Mouse (Mus musculus): ENCODE measurements at regions not wholly inside any gene's neighbourhood (a gene's known extent, or its start where the extent isn't known, plus 50 kb on each side); places are given as distances from the start of the nearest gene placed in this dataset.

DNA sequence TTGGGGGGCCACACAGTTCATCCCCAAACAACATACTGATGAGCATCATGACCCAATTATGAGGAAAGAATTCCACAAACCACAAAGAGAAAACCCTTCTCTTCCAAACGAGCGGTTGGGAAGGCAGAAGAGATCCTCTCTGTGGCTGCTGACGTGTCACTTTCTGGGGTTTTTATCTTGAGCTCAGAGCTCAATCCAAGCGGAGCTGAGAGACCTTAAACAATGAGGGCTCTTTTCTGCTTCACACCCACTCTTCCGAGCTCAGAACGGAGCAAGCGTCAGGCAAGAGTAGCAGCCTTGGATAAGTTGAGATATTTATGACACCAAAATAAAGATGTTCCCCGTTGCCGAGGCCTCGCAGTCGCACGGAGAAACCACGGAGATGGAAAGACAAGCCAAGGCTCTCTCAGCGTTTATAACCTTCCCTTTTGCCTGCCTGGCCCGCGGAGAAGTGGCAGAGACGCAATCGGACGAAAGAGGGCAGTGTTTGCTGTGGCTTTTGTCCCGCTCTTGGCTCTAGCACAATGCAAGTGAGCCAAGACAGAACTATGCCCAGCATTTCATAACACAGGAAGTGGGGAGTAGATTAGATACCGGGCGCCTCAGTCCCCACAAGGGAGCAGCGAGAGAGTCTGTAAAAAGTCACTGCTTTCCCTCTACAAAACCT, 100.7 kb downstream of the Chic2 start:
- Histone ChIP-seq H3K4me1 (ENCODE audit: insufficient read depth) (0 out of 2 replicates have a peak, but pooled peaks cover 4% of the 10 kb centered on the region), H3K9me3 (ENCODE audit: low read depth, low read length) (no peaks in the 10 kb centered on the region), H3K4me3 (ENCODE audit: low read depth, low read length) (peak overlapping the region; percentile 18), H3K9ac (peak overlapping the region; percentile 41; the same call in 1 of the 2 replicates), H3K27ac (ENCODE audit: low read depth) (peak overlapping the region; percentile 48; the same call in 1 of the 2 replicates), H3K27me3 (ENCODE audit: insufficient read depth, low read length) (no peaks in the 10 kb centered on the region), H3K4me2 (peak overlapping the region; percentile 54), H3K36me3 (ENCODE audit: insufficient read depth) (no peaks in the 10 kb centered on the region)
- peak; percentile 97 for DNase-seq
- TF ChIP-seq CTCF (IDR thresholded peaks at IDR 0.05; ENCODE audit: low read depth), result peak; percentile 94
- ATAC-seq (ENCODE audit: insufficient read depth), result peak; percentile 96
- WGBS, result 1% methylated on average over 23 of the region's 23 CpGs

DNA sequence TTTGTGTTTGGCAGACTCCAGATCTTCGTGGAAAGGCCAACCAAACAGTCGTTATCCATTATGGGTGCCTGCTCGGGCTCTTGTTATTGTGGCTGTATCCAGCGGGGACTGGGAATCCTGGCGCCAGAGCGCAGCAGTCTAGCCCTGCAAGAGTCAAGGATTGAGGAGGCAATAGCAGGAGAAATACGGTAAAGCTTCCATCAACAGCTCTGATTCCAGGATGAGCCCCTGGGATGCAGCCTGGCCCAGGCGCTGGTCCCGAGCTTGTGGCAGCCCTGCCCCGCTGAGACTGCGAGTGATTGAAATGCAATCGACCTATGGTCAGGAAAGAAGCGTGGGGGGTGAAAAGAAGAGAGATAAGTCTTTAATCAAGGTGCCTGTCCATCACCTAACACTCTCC, 103.1 kb downstream of the Chic2 start:
- ATAC-seq (ENCODE audit: insufficient read depth) (peak; percentile 18; the same call in 1 of the 2 replicates), DNase-seq (peak; percentile 79)
- no peak for TF ChIP-seq CTCF (IDR thresholded peaks at IDR 0.05; ENCODE audit: low read depth)
- Histone ChIP-seq H3K9me3 (ENCODE audit: low read depth, low read length) (no peaks in the 10 kb centered on the region), H3K9ac (no peak overlapping the region), H3K4me3 (ENCODE audit: low read depth, low read length) (no peak overlapping the region), H3K36me3 (ENCODE audit: insufficient read depth) (no peaks in the 10 kb centered on the region), H3K4me1 (ENCODE audit: insufficient read depth) (0 out of 2 replicates have a peak, but pooled peaks cover 4% of the 10 kb centered on the region), H3K27me3 (ENCODE audit: insufficient read depth, low read length) (no peaks in the 10 kb centered on the region), H3K27ac (ENCODE audit: low read depth) (no peak overlapping the region), H3K4me2 (no peak overlapping the region)
- under 1% methylated on average over 13 of the region's 13 CpGs for WGBS

DNA sequence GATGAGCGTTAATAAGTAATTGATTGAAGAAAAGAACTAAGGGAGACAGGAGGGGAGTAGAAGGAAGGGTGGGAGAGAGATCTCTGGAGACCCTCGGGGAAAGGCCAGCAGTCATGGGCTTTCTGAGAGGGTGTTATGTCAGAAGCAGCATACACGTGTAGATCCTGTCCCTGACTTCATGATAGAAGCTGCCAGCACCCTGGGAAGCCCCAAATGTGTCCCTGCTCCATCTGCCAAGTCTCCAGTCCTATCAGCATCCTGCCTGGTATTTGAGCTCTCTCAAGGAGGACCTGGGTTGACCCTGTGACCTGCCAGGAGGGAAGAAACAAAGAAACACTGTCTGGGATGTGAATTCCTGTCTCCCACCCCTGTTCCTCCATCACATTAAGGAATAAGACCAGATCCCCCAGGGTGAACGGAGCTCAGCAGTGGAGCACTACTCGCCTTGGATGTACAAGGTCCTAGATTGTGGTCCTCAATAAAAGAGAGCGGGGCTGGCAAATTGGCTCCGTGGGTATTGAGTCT, 107.1 kb downstream of the Chic2 start:
- no peaks in the 10 kb centered on the region for H3K9me3 ChIP-seq (ENCODE audit: low read depth, low read length)
- no peaks in the 10 kb centered on the region for H3K36me3 ChIP-seq (ENCODE audit: insufficient read depth)
- no peak for TF ChIP-seq CTCF (IDR thresholded peaks at IDR 0.05; ENCODE audit: low read depth)
- 49% methylated on average over 7 of the region's 7 CpGs for WGBS
- no peaks in the 10 kb centered on the region for H3K27me3 ChIP-seq (ENCODE audit: insufficient read depth, low read length)
- no peak overlapping the region for H3K4me3 ChIP-seq (ENCODE audit: low read depth, low read length)
- no peak overlapping the region for H3K4me2 ChIP-seq
- no peak for DNase-seq
- no peak overlapping the region for H3K9ac ChIP-seq
- ATAC-seq (ENCODE audit: insufficient read depth), result no peak
- H3K27ac ChIP-seq (ENCODE audit: low read depth), result no peak overlapping the region
- H3K4me1 ChIP-seq (ENCODE audit: insufficient read depth), result no peaks in the 10 kb centered on the region

DNA sequence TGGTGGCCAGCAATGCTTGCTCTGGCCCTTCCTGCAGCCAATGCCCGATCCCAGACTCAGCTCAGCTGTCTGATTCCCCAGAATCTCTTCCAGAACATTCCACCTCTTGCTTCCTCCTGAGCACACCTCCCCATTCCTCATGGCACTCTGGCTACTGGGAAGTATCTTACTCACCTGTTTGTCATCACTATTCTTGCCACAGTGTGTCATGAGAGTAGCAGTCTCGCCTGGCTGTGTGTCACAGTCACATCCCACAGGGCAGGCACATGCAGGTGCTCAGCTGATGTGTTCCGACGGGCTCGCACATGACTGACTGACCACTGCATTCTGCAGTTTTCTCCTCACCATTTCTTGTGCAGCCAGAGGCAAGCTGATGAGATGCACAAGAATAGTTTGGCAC, 108.5 kb downstream of the Chic2 start:
- Histone ChIP-seq H3K4me1 (ENCODE audit: insufficient read depth) (0 out of 2 replicates have a peak, but pooled peaks cover 6% of the 10 kb centered on the region), H3K9ac (no peak overlapping the region), H3K27me3 (ENCODE audit: insufficient read depth, low read length) (no peaks in the 10 kb centered on the region), H3K9me3 (ENCODE audit: low read depth, low read length) (no peaks in the 10 kb centered on the region), H3K4me2 (no peak overlapping the region), H3K36me3 (ENCODE audit: insufficient read depth) (no peaks in the 10 kb centered on the region), H3K4me3 (ENCODE audit: low read depth, low read length) (no peak overlapping the region), H3K27ac (ENCODE audit: low read depth) (no peak overlapping the region)
- ATAC-seq (ENCODE audit: insufficient read depth) (no peak; the same call in 1 of the 2 replicates), DNase-seq (no peak)
- WGBS, result 71% methylated on average over 5 of the region's 5 CpGs
- TF ChIP-seq CTCF (IDR thresholded peaks at IDR 0.05; ENCODE audit: low read depth), result no peak

DNA sequence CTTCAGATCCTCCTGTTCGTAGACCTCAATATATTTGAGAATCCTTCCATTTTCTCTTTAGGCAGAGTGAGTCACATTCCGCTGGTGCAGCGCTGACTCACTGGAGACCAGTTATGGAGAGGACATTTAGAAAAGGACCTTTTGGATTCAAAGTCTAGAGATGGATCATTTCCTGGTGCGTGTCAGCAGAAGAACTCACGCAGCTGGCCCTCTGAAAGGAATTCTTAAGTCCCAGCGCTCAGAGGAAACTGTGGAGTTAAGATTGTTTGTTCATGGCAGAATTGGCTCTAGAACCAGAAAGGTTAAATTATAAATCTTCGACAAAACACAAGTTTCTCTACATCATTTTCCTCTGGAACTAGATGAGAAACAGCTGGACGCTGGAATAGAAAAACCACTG, 108.9 kb downstream of the Chic2 start:
- no peaks in the 10 kb centered on the region for H3K9me3 ChIP-seq (ENCODE audit: low read depth, low read length)
- H3K27me3 ChIP-seq (ENCODE audit: insufficient read depth, low read length), result no peaks in the 10 kb centered on the region
- no peak overlapping the region for H3K27ac ChIP-seq (ENCODE audit: low read depth)
- DNase-seq (peak; percentile 71), ATAC-seq (ENCODE audit: insufficient read depth) (peak; percentile 36; the same call in 1 of the 2 replicates)
- no peak overlapping the region for H3K4me3 ChIP-seq (ENCODE audit: low read depth, low read length)
- 42% methylated on average over 8 of the region's 8 CpGs for WGBS
- no peak overlapping the region for H3K9ac ChIP-seq
- TF ChIP-seq CTCF (IDR thresholded peaks at IDR 0.05; ENCODE audit: low read depth), result no peak
- no peaks in the 10 kb centered on the region for H3K36me3 ChIP-seq (ENCODE audit: insufficient read depth)
- no peak overlapping the region for H3K4me2 ChIP-seq
- 0 out of 2 replicates have a peak, but pooled peaks cover 6% of the 10 kb centered on the region for H3K4me1 ChIP-seq (ENCODE audit: insufficient read depth)

DNA sequence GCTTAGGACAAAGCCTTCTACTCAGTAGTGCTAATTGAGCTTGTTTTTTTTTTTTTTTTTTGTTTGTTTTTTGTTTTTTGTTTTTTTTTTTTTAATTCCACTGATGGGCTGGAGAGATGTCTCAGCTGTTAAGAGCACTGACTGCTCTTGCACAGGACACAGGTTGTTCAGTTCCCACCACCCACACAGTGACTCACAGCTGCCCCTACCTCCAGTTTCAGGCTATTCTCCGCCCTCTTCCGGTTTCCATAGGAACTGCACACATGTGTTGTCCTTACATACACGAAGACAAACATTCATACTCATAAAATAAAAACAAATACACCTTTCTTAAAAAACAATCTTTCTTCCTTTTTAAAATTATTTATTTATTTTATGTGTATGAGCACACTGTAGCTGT, 111.3 kb downstream of the Chic2 start:
- 92% methylated on average over 3 of the region's 3 CpGs for WGBS
- Histone ChIP-seq H3K4me2 (no peak overlapping the region), H3K4me1 (ENCODE audit: insufficient read depth) (0 out of 2 replicates have a peak, but pooled peaks cover 6% of the 10 kb centered on the region), H3K4me3 (ENCODE audit: low read depth, low read length) (no peak overlapping the region), H3K9ac (no peak overlapping the region), H3K9me3 (ENCODE audit: low read depth, low read length) (no peaks in the 10 kb centered on the region), H3K27ac (ENCODE audit: low read depth) (no peak overlapping the region), H3K27me3 (ENCODE audit: insufficient read depth, low read length) (no peaks in the 10 kb centered on the region), H3K36me3 (ENCODE audit: insufficient read depth) (no peaks in the 10 kb centered on the region)
- TF ChIP-seq CTCF (IDR thresholded peaks at IDR 0.05; ENCODE audit: low read depth), result no peak
- no peak for ATAC-seq (ENCODE audit: insufficient read depth)
- no peak for DNase-seq

DNA sequence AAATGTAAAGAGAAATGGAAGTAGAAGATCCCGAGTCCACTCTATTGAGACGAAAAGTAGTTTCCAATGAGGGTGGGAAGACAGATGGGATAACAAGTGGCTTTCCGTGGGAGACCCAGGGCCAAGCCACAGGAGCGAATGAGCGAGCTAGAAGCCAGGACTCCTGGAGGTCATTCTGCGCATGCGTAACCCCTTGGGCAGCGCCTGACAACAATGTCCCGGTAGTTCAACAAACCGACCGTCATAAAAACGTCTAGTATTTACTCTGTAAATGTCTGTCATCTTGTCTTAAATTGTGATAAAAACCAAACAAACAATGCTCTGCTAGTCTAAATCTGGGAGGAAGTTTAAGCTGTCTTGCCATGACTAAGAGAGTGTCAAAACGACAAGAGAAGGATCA, 112.4 kb downstream of the Chic2 start:
- peak overlapping the region; percentile 46 for H3K4me2 ChIP-seq
- ATAC-seq (ENCODE audit: insufficient read depth), result no peak

More for the DNA sequence above, 112.4 kb downstream of the Chic2 start:
- Histone ChIP-seq H3K9me3 (ENCODE audit: low read depth, low read length) (no peaks in the 10 kb centered on the region), H3K4me3 (ENCODE audit: low read depth, low read length) (no peak overlapping the region), H3K36me3 (ENCODE audit: insufficient read depth) (no peaks in the 10 kb centered on the region), H3K27me3 (ENCODE audit: insufficient read depth, low read length) (no peaks in the 10 kb centered on the region), H3K4me1 (ENCODE audit: insufficient read depth) (0 out of 2 replicates have a peak, but pooled peaks cover 6% of the 10 kb centered on the region), H3K9ac (no peak overlapping the region), H3K27ac (ENCODE audit: low read depth) (peak overlapping the region; percentile 30; the same call in 1 of the 2 replicates)
- TF ChIP-seq CTCF (IDR thresholded peaks at IDR 0.05; ENCODE audit: low read depth), result 0 out of 2 replicates have a peak, but pooled peaks have one; percentile 13
- DNase-seq, result peak; percentile 72
- 22% methylated on average over 13 of the region's 13 CpGs for WGBS

All from lung, embryonic 14.5 days (tissue).